Mouse (Mus musculus) gastrocnemius, adult 18-20 months (tissue): ENCODE measurements around the gene Fut8. TPM values are rescaled to one million over a fixed set of nuclear protein-coding genes. Genes with fewer than 3 reads are reported as not detected.
"Not testable (repeated sequence)": the region's sequence is repeated elsewhere in the genome, so short reads cannot be mapped to it uniquely, and the experiment has no call there.

ENCODE experiments used
- DNase-seq: peaks from one replicate; pipeline ENCODE4 v3.0.0; 2021; ENCODE audit warnings: low spot score
- total RNA-seq, 2 experiments: library from RNA; stranded (reverse); gene quantifications; 2 replicates each; pipeline ENCODE4 v1.2.3; 2021

Fut8 gene
- total RNA-seq, 2 experiments from 2014 or later = 18.4 to 19.9 TPM

GRCm38 (mm10) chr12:77498153-77498552 is 260.2 kb downstream of the Fut8 start:
- DNase-seq = no peak

GRCm38 (mm10) chr12:77500439-77501055 is 262.6 kb downstream of the Fut8 start:
- no peak for DNase-seq

- no peak for DNase-seq
Observed at GRCm38 (mm10) chr12:77501466-77502240, 263.7 kb downstream of the Fut8 start.

GRCm38 (mm10) chr12:77502243-77502642 is 264.3 kb downstream of the Fut8 start:
- DNase-seq = no peak

- DNase-seq = no peak
Observed at GRCm38 (mm10) chr12:77505431-77505830, 267.5 kb downstream of the Fut8 start.

GRCm38 (mm10) chr12:77507770-77508169 is 269.8 kb downstream of the Fut8 start:
- DNase-seq = no peak

- no peak for DNase-seq
Observed at GRCm38 (mm10) chr12:77510758-77511157, 272.8 kb downstream of the Fut8 start.

- no peak for DNase-seq
Observed at GRCm38 (mm10) chr12:77511206-77511605, 273.3 kb downstream of the Fut8 start.

GRCm38 (mm10) chr12:77511631-77512030 is 273.7 kb downstream of the Fut8 start:
- DNase-seq = no peak

- no peak for DNase-seq
Observed at GRCm38 (mm10) chr12:77516805-77517204, 278.9 kb downstream of the Fut8 start.

GRCm38 (mm10) chr12:77517691-77518090 is 279.8 kb downstream of the Fut8 start:
- no peak for DNase-seq

- no peak for DNase-seq
Observed at GRCm38 (mm10) chr12:77519534-77520102, 281.7 kb downstream of the Fut8 start.

GRCm38 (mm10) chr12:77524014-77524413 is 286.1 kb downstream of the Fut8 start:
- not testable (repeated sequence) for DNase-seq
